Mouse (Mus musculus) forebrain, embryonic 13.5 days (tissue): ENCODE results near the gene Ankrd39. TPM values are rescaled to one million over a fixed set of nuclear protein-coding genes. Genes with fewer than 3 reads are reported as not detected.

Experiments
- ATAC-seq: fragments of 200-750 bp; cut with Nextera tagmentation; 2 replicates; pipeline ENCODE4 v1.8.0; 2017
- H3K27ac ChIP-seq: fragments of 300-500 bp; sonication (generic); 2 replicates; pipeline ENCODE4 v1.5.1; 2015; ENCODE audit warnings: inconsistent platforms, mild to moderate bottlenecking, moderate library complexity
- H3K27me3 ChIP-seq: fragments of 300-500 bp; sonication (generic); 2 replicates; pipeline ENCODE4 v1.6.1; 2015; ENCODE audit warnings: mild to moderate bottlenecking, inconsistent platforms
- H3K36me3 ChIP-seq: fragments of 300-500 bp; sonication (generic); 2 replicates; pipeline ENCODE4 v1.6.1; 2015; ENCODE audit warnings: mild to moderate bottlenecking, inconsistent platforms; ENCODE audit not compliant: poor library complexity, severe bottlenecking
- H3K4me1 ChIP-seq: fragments of 300-500 bp; sonication (generic); 2 replicates; pipeline ENCODE4 v1.6.1; 2015; ENCODE audit warnings: inconsistent platforms
- H3K4me2 ChIP-seq: fragments of 300-500 bp; sonication (generic); 2 replicates; pipeline ENCODE4 v1.6.1; 2015; ENCODE audit warnings: inconsistent platforms, mild to moderate bottlenecking, moderate library complexity
- H3K4me3 ChIP-seq: fragments of 300-500 bp; sonication (generic); 2 replicates; pipeline ENCODE4 v1.5.1; 2015; ENCODE audit warnings: mild to moderate bottlenecking, inconsistent platforms
- H3K9ac ChIP-seq: fragments of 300-500 bp; sonication (generic); 2 replicates; pipeline ENCODE4 v1.6.1; 2015; ENCODE audit warnings: mild to moderate bottlenecking, inconsistent platforms
- H3K9me3 ChIP-seq: fragments of 300-500 bp; sonication (generic); replicated peaks from 2 replicates; pipeline ENCODE4 v1.6.1; 2016; ENCODE audit warnings: inconsistent platforms
- WGBS: fragments of 180-500 bp; shearing (Covaris S2); methylation state at CpG from one replicate; pipeline ENCODE4 v1.1.7; 2015; 5-methylcytosine and 5-hydroxymethylcytosine counted together
- polyA plus RNA-seq: library from polyadenylated mRNA; unstranded; fragments of >200 nt; fragmentation: Nextera tagmentation; extraction: Ambion mirVana; gene quantifications from 2 replicates; pipeline ENCODE4 v1.2.1, GENCODE M21; 2015

Gene Ankrd39
- polyA plus RNA-seq, 1 experiment from 2014 or later, result 16.9 TPM

GRCm38 (mm10) chr1:36558031-36558993 lies 11.1 kb upstream of the Ankrd39 start, which contains the start of gene Sema4c:
Gene Sema4c (minus strand): TSS chr1:36558349.
- peak; percentile 65 for ATAC-seq
- peaks cover 31% of the 10 kb centered on the region for H3K4me1 ChIP-seq
- H3K27ac ChIP-seq, result peak within 1 kb of the TSS; percentile 99
- H3K36me3 ChIP-seq, result peaks cover 21% of the 10 kb centered on the region
- peak within 1 kb of the TSS; percentile 95 for H3K4me3 ChIP-seq
- H3K27me3 ChIP-seq, result peaks cover 25% of the 10 kb centered on the region
- no peaks in the 10 kb centered on the region for H3K9me3 ChIP-seq
- peak within 1 kb of the TSS; percentile 99 for H3K4me2 ChIP-seq
- under 1% methylated on average over 69 of the region's 69 CpGs for WGBS
- peak within 1 kb of the TSS; percentile 99 for H3K9ac ChIP-seq

DNA sequence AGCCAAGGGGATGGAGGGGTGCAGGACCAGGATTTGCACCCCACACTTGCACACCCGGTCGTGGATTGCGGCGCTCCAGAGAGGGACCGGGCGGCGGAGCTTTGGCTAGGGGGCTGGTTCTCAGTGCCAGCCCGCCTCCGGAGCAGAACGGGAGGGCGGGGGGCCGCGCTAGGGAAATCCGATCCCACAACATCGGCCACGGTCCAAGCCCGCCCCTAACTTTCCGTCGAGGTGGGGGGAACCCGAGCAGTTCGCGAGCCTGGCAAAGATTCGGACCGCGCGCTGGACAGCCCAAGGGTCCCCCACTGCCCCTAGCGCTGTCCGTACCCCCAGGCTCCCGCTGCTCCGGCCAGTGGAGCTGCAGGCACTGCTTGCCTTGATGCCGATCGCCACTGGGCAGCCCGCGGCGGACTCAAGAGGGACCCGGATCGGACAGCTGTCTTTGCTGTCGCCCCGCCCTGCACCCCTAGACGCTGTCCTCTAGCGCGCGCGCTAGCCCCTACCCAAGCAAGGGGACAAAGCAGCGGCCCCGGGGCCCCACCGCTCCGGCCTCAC lies 10.3 kb upstream of the Ankrd39 start:
- Histone ChIP-seq H3K4me3 (peak overlapping the region; percentile 95), H3K27me3 (peaks cover 23% of the 10 kb centered on the region), H3K4me2 (peak overlapping the region; percentile 99), H3K9ac (peak overlapping the region; percentile 99), H3K4me1 (peaks cover 35% of the 10 kb centered on the region), H3K36me3 (peaks cover 29% of the 10 kb centered on the region), H3K9me3 (no peaks in the 10 kb centered on the region), H3K27ac (peak overlapping the region; percentile 99)
- WGBS, result 0% methylated on average over 48 of the region's 48 CpGs
- ATAC-seq, result peak; percentile 62

DNA sequence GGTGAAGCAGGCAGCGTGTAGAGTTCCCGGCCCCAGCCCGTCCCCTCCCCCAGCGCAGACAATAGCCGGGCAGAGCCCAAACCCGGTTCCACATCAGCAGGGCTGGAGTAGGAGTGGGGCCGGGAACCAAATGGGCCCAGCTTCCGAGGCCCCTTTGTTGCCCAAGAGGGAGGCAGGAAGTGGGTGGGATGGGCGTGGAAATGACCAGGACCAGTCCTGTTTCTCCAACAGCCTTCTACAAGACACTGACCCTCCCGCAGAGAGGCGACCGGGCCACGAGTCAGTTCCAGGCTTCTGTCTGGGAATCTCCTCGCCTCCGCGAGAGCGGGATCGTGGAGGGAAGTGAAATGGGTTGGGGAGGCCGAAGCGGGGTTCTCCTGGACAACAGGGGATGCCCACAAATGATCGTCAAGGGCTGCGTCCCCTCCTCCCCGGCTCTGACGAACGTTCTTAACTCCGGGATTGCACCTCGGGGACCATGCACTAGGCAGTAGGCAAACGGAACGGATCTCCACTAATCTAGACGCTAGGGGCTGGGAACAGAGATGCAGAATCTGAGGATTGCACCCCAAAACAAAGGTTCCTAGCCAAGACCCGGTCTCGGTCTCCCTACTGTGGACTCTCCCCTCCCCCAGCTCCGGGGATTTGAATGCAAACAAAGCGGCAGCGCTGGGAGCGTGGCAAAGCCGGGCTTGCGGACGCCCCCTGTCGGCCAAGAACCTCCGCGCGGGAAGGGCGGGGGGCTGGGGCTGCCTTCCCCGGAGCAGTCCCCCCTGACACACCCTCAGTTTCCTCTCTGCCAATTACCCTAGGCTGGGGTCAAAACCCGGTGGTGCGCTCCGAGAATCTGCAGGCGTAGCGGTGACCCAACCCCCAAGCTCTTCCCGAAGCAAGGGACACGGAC lies 9.6 kb upstream of the Ankrd39 start:
- H3K4me1 ChIP-seq, result peaks cover 35% of the 10 kb centered on the region
- peak overlapping the region; percentile 99 for H3K9ac ChIP-seq
- H3K27me3 ChIP-seq, result peaks cover 17% of the 10 kb centered on the region
- WGBS, result under 1% methylated on average over 52 of the region's 52 CpGs
- H3K4me2 ChIP-seq, result peak overlapping the region; percentile 99
- H3K9me3 ChIP-seq, result no peaks in the 10 kb centered on the region
- H3K27ac ChIP-seq, result peak overlapping the region; percentile 99
- H3K4me3 ChIP-seq, result peak overlapping the region; percentile 95
- H3K36me3 ChIP-seq, result peaks cover 36% of the 10 kb centered on the region
- peak; percentile 83 for ATAC-seq

DNA sequence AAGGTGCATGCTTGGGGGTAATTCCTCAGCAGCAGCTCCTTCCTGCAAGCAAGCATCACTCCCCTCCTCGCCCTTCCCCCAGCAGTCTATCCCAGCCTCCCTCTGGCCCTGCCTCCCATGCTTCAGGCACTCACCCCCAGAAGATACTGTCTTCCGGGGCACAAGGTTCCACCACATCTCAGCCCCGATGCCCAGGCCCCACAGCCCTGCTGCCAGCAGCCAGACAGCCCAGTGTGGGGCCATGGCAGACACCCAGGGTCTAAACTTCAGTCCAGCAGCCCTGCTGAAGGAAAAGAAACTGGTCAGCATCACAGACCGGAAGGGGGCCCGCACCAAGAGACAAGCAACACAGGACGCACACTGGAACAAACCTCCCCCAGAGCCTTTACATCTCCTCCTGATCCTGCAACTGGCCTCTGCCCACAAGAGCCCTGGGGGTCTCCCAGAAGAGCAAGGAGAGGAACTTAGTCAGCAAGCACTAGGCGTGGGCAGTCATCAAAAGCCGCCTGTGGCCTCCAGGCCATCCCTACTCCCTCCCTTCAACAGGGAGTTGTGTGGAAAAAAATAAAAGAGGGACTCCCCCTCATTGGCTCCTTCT lies 8.7 kb upstream of the Ankrd39 start:
- peaks cover 17% of the 10 kb centered on the region for H3K27me3 ChIP-seq
- H3K4me1 ChIP-seq, result peaks cover 39% of the 10 kb centered on the region
- 5% methylated on average over 8 of the region's 8 CpGs for WGBS
- peak overlapping the region; percentile 99 for H3K4me2 ChIP-seq
- peak overlapping the region; percentile 99 for H3K27ac ChIP-seq
- peak overlapping the region; percentile 99 for H3K9ac ChIP-seq
- peak overlapping the region; percentile 95 for H3K4me3 ChIP-seq
- ATAC-seq, result no peak
- peaks cover 45% of the 10 kb centered on the region for H3K36me3 ChIP-seq
- no peaks in the 10 kb centered on the region for H3K9me3 ChIP-seq

- H3K27me3 ChIP-seq, result peaks cover 12% of the 10 kb centered on the region
- H3K4me3 ChIP-seq, result peak overlapping the region; percentile 95
- peak overlapping the region; percentile 99 for H3K9ac ChIP-seq
- WGBS, result 83% methylated on average over 21 of the region's 21 CpGs
- H3K9me3 ChIP-seq, result no peaks in the 10 kb centered on the region
- peak overlapping the region; percentile 99 for H3K4me2 ChIP-seq
- peak overlapping the region; percentile 99; the same call in 1 of the 2 replicates for H3K27ac ChIP-seq
- H3K4me1 ChIP-seq, result peaks cover 39% of the 10 kb centered on the region
- no peak for ATAC-seq
- peaks cover 56% of the 10 kb centered on the region for H3K36me3 ChIP-seq
Measured at GRCm38 (mm10) chr1:36554633-36555399, 7.6 kb upstream of the Ankrd39 start.

DNA sequence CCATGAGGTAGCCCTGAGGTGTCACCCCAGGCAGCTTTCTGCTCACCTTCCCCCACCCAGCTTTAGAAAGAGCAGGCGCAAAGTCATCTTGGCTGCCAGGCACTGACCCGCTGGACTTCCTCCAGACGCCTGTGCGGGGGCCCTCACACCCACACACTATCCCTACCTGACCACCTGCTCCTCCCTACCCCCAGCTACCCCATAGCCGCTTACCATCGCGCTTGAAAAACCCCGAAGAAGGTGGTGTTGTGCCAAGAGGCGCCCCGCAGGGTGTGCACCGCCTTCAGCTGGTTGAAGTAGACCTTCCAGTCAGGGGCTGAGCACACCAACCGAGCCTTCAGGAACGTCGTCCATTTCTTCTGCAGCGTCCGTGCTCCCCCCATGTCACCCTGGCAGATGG lies 5.3 kb upstream of the Ankrd39 start:
- no peak overlapping the region for H3K4me2 ChIP-seq
- H3K9me3 ChIP-seq, result no peaks in the 10 kb centered on the region
- H3K4me3 ChIP-seq, result no peak overlapping the region
- 88% methylated on average over 16 of the region's 16 CpGs for WGBS
- ATAC-seq, result no peak
- no peak overlapping the region for H3K27ac ChIP-seq
- no peak overlapping the region for H3K9ac ChIP-seq
- no peaks in the 10 kb centered on the region for H3K27me3 ChIP-seq
- peaks cover 75% of the 10 kb centered on the region for H3K36me3 ChIP-seq
- H3K4me1 ChIP-seq, result peaks cover 53% of the 10 kb centered on the region

GRCm38 (mm10) chr1:36551904-36552303 lies 4.7 kb upstream of the Ankrd39 start:
- peaks cover 75% of the 10 kb centered on the region for H3K36me3 ChIP-seq
- peaks cover 55% of the 10 kb centered on the region for H3K4me1 ChIP-seq
- no peak overlapping the region for H3K4me3 ChIP-seq
- H3K4me2 ChIP-seq, result no peak overlapping the region
- no peaks in the 10 kb centered on the region for H3K27me3 ChIP-seq
- no peak overlapping the region for H3K27ac ChIP-seq
- 90% methylated on average over 17 of the region's 17 CpGs for WGBS
- no peaks in the 10 kb centered on the region for H3K9me3 ChIP-seq
- no peak overlapping the region for H3K9ac ChIP-seq
- no peak for ATAC-seq

DNA sequence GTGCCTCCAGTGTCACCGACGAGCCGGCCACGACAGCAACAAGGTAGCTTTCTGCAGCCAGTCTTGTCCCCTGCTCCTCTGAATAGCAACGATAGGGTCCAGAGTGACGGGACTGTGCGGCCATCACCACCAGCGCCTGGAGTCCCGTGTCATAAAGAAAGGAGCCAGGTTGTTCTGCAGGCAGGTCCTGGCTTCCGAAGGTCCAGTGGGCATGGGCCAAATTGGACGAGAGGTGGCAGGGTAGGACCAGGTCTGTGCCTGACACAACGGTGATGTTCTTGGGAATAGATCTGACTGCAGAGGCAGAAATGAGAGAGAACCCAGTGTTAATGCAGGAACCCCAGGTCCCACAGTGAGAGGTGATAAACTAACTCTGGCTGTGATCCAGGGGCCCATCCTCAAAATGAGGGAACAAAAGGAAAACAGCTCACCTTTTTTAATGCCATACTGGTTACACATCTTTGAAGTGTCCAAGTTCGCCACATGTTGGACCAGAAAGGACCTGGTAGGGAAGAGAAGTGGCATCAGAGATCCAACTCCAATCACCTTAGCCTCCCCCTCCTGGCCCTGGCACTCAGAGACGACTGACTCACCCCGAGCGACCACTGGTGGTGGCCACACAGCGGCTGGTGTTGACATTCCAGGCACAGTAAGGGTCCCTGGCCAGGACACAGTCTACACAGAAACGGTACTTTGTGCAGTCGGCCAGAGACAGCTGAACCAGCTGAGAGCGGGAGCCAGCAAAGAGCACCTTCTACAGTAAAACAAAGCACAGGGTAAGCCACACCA lies 3.0 kb upstream of the Ankrd39 start:
- 79% methylated on average over 20 of the region's 20 CpGs for WGBS
- Histone ChIP-seq H3K27me3 (no peaks in the 10 kb centered on the region), H3K36me3 (peaks cover 74% of the 10 kb centered on the region), H3K4me2 (no peak overlapping the region), H3K4me1 (peaks cover 55% of the 10 kb centered on the region), H3K9ac (no peak overlapping the region), H3K4me3 (no peak overlapping the region), H3K27ac (no peak overlapping the region), H3K9me3 (no peaks in the 10 kb centered on the region)
- no peak for ATAC-seq

GRCm38 (mm10) chr1:36549491-36549890 lies 2.2 kb upstream of the Ankrd39 start:
- no peaks in the 10 kb centered on the region for H3K9me3 ChIP-seq
- H3K4me2 ChIP-seq, result no peak overlapping the region
- ATAC-seq, result no peak
- no peak overlapping the region for H3K27ac ChIP-seq
- no peak overlapping the region for H3K9ac ChIP-seq
- H3K4me3 ChIP-seq, result no peak overlapping the region
- H3K27me3 ChIP-seq, result no peaks in the 10 kb centered on the region
- peaks cover 66% of the 10 kb centered on the region for H3K36me3 ChIP-seq
- 90% methylated on average over 18 of the region's 18 CpGs for WGBS
- H3K4me1 ChIP-seq, result peaks cover 47% of the 10 kb centered on the region

GRCm38 (mm10) chr1:36548771-36549170 lies 1.5 kb upstream of the Ankrd39 start:
- Histone ChIP-seq H3K4me1 (peaks cover 40% of the 10 kb centered on the region), H3K27me3 (no peaks in the 10 kb centered on the region), H3K9ac (no peak overlapping the region), H3K9me3 (no peaks in the 10 kb centered on the region), H3K36me3 (peaks cover 59% of the 10 kb centered on the region), H3K27ac (0 out of 2 replicates have a peak overlapping the region, but pooled peaks have one; percentile 16), H3K4me2 (no peak overlapping the region), H3K4me3 (no peak overlapping the region)
- WGBS, result 63% methylated on average over 8 of the region's 8 CpGs
- ATAC-seq, result no peak
